Mouse (Mus musculus): ENCODE measurements around the gene Gpd1.
"Not testable (repeated sequence)": the region's sequence is repeated elsewhere in the genome, so short reads cannot be mapped to it uniquely, and the experiment has no call there.

Gpd1 gene

DNA sequence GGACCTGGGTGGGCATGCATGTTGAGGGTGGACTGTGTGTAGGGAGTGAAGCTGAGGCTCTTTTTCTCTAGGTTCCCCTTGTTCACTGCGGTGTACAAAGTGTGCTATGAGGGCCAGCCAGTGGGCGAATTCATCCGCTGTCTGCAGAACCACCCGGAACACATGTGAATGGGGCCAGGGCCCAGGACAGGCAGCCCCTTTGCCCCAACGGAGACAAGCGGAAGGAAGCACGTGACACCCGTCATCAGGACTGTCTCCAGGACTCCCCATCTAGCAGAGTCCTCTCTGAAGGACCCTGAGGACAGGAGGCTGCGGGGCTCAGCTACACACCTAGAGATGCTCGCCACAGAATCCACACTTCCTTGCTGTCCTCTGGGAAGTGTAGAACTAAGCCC lies 5.8 kb downstream of the Gpd1 start:
- DNase-seq: no peak

DNA sequence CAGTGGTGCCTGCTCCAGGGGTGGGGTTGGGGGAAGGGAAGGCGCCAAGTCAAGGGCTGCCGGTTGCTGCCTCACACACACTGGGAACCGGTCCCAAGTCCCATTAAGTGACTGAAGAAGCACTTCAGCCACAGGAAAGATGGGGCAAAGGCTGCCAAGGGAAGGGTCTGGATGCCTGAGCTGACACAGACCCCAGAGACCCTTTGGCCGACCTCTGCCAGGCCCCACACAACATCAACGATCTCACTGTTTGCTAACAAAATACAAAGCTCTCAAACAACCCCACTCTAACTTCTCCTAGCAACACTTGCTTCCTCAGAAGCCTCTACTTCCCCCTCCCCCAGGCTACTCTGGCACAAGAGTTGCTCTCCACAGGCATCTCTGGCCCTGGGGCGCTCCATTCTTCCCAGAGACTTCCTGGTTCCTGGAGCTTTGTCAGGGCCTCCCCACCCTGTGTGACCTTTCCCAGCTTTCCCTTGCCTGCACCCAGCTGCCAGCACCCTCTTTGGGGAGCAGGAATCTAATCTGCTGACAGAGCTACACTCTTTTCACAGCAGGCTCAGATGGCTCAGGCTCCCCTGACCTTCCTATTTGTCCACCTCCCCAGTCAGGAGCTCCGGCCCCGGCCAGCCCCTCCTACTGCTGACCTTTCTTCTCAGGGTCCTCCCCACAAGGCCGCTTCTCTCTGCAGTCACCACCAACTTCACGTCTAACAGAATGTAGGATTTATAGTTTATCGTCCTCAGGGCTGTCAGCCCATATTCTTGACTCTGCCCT lies 6.4 kb downstream of the Gpd1 start:
- peak in 1 of 2 experiments; percentile 22 for DNase-seq

DNA sequence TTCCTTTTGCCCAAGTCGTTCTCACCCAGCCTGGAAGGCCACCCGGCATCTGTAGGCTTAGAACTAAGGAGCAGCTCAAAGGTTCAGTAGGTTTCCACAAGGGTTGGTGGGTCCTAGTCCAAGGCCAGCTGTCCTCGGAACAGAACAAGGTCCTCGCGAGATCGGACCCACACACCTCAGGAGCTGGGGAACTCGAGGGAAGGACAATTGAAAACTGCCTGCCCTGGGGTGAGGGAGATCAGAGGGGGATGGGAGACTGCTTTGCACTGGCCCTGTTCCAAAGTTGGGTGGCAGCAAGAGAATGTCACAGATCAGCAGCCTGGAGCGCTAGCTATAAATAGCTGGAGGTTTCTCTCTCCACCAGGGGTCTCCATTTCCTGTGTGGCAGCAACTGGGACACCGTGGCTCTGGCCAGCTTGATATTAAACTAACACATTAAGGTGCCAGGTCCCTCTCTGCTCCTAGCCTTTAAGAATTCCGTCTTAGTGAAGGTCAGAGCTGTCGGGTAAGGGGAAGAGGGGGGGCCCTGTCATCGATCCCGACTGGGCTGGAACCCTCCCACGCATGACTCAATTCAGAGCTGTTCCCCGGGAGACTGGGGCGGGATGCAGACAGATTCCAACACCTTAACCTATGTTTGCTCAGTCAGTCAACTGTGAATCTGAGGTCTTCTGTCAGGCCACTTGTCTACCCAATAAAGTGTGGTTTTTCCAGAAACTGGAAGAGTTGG lies 7.1 kb downstream of the Gpd1 start:
- peak; percentile 22 to 31 for DNase-seq

DNA sequence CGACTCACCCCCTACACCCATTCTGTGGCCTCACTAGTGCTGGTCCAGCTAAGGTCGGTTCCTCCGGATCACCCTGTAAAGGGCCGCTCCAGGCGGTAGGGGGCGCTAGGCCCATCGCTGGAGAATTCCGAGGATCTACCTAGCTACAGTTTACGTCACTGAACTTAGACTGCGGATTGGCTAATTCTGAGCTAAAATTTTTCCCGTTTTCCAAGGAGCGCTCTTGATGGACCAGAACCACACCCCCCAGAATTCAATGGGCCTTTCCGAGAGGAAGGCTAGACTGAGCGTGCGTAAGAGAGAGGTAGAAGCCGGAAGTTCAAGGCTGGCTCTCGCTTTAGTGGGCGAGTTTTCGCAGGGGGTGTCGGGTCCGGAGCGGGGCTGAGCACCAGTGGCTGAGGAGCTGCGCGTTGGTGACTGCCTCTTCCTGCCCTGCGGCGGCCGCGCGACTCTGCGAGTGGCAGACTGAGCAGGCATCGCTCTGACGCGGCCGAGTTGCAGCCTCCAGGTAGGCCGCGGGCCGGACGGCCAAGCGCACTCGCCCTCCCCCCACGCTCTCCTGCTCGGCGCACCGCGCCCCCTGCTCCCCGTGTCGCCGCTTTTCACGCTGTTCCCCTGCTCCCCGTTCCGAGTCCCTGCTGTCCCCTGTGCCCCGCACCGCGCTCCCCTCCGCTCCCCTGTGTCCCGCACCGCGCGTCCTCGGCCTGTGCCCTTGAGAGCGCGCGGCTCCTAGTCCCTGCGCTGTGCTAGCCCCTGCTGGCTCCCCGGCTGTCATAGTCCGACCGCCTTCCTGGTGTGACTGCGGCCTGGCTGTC lies 8.2 kb downstream of the Gpd1 start, which contains the start of gene Cox14:
TSS of gene Cox14 (plus strand) at position 278 of the 815 bp plus-strand sequence.
- DNase-seq: peak; percentile 88 to 90

DNA sequence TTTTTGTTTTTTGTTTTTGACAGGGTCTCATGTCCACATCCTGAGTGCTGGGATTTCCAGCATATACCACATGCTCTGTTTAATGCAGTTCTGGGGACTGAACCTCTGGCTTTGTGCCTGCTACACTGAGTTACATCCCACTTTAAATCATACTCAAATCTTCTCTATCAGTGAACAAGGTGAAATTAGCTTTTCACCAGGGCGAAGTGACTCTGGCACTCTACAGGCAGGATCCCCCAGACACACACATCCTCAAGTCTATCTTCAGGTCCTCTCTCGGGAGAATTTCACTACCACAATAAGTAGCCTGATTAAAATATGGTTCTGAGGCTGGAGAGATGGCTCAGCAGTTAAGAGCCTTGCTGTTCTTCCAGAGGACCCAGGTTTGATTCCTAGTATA lies 9.2 kb downstream of the Gpd1 start:
- no peak for DNase-seq

DNA sequence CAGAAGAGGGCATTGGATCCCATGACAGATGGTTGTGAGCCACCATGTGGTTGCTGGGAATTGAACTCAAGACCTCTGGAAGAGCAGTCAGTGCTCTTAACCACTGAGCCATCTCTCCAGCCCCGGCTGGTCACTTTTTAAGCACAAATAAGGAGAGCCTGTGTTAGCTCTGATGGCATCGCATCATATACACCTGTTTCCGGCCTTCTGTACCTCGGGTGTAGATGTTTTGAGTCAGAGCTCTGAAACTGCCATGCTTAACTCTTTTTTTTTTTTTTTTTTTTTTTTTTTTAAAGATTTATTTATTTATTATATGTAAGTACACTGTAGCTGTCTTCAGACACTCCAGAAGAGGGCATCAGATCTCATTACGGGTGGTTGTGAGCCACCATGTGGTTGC lies 9.7 kb downstream of the Gpd1 start:
- DNase-seq: not testable (repeated sequence)

DNA sequence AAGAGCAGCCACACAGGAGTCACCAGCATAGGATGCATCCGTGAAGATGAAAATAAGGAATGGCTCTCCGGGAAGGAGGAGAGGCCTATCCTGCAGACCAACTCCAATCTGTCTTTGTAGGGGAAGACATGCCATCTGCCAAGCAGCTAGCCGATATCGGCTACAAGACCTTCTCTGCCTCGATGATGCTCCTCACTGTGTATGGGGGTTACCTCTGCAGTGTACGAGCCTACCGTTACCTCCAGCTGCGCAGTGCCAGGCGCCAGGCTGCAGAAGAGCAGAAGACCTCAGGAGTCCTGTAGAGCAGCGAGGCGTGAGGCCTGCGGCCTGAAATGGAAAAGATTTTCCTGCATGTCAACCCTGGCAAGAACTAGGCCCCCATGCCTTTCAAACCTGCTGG lies 10.2 kb downstream of the Gpd1 start:
- DNase-seq: no peak

DNA sequence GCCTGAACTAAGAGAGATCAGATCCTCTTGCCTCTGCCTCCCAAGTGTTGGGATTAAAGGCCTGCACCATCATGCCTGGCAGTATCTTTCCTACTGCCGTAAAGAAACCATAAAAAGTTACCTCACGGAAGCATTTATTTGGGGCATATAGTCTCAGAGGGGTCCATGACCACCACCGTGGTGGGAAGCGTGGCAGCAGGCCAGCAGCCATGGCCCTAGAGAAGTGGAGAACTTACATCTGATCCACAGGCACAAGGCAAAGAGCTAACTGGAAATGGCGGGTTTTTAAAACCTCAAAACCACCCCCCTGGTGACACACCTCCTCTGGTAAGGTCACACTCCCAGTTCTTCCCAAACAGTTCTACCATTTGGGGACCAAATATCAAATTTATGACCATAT lies 10.9 kb downstream of the Gpd1 start:
- DNase-seq: no peak

DNA sequence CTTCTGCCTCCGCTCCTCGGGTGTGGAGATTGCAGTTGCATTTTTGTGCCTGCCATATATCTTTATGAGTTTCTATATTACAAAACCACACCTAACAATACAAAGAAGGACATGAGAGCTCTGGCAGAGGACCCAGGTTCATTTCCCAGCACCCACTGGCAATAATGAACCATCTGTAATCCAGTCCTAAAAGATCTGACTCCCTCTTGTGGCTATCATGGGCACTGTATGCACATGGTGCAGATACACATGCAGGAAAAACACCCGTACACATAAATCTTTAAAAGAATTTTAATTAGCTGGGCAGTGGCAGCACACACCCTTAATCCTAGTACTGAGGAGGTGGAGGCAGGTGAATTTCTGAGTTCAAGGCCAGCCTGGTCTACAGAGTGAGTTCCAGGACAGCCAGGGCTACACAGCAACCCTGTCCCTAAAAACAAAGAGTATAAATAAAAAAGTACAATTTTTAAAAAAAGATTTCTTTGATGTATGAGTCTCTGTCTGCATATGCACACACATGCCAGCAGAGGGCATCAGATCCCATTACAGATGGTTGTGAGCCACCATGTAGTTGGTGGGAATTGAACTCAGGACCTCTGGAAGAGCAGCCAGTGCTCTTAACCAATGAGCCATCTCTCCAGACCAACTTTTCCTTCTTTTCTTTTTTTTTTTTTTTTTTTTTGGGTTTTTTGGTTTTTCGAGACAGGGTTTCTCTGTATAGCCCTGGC lies 11.9 kb downstream of the Gpd1 start:
- DNase-seq: no peak

DNA sequence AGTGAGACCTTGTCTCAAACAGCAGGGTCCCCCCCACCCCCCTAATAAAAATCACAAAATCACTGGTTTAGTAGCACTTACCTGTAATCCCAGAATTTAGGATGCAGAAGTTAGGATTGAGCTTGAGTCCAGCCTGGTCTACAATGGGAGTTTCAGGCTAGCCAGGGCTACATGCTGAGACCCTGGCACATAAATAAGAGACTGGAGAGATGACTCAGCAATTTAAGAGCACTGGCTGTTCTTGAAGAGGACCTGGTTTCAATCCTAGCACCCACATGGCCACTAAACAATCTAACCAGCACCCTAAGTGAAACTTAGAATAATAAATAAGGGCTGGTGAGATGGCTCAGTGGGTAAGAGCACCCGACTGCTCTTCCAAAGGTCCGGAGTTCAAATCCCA lies 13.9 kb downstream of the Gpd1 start:
- no peak for DNase-seq

DNA sequence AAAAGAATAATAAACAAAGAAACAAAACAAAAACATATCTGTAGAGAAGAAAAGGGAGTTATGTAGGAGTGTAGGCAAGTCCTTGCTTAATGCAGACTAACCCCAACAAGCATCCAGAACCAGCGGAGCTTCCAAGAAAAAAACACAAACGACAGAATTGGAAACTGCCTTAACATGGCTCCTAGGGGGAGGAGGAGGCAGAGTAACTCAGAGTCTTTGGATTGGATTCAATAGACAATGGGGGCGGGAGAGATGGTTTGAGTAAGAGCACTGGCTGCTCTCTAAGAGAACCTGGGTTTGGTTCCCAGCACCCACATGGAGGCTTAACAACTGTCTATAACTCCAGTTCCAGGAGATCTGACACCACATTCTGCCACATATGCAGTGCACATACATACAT lies 14.4 kb downstream of the Gpd1 start:
- no peak for DNase-seq

DNA sequence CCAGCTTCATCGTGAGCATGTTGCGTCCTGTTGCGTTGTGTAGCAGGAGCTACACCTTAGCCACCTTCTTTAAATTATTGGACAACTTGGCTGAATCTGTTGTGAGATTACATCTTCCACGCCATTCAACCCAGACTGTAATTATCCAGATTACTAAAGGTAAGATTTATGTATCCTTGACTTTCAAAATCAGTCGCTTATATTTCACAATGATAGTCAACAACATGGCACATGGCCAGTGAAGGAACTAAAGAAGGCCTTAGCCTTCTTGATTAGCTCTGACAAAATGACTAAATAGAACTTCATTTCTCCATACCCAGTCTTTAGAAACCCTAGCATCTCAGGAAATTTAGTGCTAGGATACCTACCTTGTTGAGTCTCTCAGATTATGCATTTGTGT lies 15.9 kb downstream of the Gpd1 start:
- no peak for DNase-seq

DNA sequence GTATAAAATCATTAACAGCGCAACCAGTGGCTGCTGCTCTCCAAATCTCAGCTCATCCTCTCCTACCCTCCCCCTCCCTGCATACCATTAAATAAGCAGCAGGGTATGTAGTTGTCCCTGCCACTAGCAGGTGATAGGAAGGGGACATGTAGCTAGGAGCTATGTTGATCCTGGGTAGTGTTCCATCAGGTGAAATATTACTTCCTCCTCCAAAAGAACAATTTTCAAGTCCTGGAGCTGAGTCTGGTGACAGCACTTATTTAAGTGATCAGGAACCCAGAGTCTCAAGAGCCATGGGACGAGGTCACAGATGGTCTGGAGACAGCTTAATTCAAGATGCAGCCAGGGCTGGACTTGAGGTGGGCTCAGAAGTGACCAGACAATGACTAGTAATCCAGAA lies 18.3 kb downstream of the Gpd1 start:
- DNase-seq: peak; percentile 100

DNA sequence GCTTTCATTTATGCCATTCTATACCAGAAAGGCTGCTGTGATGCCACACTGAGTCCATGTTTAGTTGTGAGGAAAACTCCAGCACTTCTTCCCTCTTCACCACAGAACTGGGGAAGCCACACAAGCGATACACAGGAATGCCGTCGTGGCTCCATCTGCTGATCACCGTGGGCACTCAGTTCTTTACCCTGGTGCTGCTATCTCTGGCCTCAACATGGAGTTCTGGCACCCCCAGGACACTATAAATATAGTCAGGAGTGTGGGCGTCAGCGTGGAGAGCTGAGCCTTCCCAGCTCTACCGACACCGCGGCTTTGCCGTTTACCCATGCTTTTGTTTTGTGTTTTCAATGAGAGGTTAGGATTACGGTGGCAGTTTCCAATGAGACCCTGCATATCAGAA lies 19.4 kb downstream of the Gpd1 start:
- DNase-seq: no peak

DNA sequence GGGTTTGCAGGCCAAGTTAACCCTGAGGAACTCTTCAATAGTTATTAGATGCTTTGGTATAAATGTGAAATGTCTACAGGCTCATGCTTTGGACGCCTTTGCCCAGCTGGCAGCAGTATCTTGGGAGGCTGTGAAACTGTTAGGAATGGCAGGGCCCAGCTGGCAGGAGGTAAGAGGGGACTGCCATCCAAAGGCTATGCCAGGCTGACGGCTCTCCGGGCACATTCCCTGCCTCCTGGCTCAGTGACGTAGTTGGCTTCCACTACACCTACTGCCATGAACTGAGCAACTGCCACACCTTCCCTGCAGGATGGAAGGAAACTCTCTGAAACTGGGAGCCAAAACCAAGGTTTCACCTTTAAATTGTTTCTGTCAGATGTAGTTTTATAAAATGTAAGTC lies 22.9 kb downstream of the Gpd1 start:
- DNase-seq: no peak

DNA sequence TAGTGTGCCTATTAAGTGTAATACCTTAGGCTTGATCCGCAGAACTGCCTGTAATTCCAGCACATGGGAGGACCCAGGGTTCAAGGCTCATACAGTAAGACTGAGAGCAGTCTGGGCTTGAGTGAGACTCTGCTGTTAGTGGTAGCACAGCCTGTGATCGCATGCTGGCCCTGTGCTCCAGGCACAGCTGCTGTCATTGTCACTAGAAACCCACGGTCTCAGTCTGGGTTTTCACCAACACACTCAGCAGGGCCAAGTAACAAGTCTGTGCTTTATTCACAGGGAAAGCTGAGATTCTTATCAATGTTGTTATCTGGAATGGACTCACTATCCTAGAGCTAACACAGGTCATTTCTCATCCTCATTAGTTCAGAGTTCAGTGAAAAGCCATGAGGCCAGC lies 36.9 kb downstream of the Gpd1 start:
- no peak for DNase-seq

DNA sequence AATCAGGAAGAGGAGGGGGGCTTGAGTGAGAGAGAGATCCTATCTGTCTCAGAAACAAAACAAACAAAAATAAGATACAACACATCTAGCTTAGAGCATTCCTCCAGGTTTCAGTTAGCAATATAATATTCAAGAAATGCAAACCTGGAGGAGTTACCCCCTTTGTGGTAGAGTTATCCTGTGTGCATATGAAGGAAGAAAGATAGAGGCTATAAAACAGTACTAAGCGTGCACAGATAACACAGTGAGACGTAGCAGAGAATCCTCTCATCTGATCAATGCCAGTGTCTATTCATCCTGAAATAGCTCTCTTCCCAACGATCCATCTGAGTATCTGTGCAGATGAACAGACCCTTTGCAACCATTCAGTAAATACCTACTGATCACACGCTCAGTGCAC lies 50.2 kb downstream of the Gpd1 start:
- DNase-seq: no peak

DNA sequence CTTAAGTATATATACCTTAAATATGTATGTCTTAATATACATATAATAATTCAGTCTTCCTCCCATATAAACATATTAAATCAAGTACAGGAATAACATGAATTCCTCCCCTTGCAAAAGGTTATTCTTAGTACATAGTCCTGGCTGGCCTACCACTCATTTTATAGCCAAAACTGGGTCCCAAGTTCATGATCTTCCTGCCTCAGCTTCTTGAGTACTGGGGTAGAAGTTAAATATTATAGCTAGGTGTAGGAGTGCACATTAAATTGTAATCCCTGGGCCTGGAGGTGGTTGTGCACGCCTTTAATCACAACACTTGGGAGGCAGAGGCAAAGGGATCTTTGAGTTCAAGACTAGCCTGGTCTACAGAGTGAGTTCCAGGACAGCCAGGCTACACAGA lies 51.4 kb downstream of the Gpd1 start:
- DNase-seq: no peak

DNA sequence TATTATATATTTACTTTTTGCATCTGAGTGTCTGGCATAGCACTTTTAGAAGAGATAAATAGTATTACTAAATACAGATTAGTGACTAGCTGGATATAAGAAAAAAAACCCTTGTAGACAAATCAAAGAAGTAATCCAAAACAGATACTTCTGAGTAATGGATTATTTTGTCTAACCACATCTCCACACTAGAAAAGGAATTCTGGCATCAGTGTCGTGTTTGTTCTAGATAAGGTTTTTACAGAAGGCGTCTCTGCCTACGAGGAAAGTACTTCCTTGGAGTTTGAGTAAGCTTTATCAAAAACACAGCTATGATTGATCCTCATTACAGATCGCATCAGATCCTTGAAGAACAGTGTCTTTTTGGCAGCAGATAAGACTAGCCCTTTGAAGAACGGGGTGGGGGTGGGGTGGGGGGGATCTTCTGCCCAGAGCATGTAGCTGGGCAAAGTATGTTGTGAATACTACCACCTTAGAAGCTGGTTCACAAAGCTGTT lies 53.7 kb downstream of the Gpd1 start:
- DNase-seq: no peak

DNA sequence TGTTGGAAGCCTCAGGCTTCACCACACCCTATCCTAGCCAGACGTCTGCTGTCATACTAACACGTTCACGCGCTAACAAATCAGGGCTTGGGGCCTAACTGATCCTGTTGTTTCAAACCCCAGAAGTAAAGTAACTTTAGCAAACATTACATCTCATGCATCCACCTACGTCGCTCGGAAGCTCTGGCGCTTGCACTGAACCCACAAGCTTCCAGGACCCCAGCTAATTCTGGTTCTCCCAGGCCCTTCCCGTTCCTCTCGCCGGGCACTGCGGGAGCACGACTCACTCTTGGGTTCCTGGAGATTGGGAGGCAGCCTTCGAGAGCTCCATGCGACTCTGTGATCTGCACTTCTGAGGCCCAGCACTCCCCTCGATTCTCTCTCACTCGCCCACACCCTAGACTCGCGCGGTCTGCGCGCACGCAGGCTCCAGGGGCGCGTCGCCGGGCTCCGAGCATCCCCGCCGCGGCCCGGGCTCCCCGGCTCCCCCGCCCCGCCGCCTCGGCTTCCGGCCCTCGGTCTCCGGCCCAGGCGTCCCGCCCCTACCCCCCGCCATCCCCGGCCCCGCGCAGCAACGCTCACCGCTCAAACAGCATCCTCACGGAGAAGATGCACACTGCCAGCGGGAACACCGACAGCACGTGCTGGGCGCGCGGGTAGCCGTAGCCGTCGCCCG lies 54.4 kb downstream of the Gpd1 start:
- no peak for DNase-seq

DNA sequence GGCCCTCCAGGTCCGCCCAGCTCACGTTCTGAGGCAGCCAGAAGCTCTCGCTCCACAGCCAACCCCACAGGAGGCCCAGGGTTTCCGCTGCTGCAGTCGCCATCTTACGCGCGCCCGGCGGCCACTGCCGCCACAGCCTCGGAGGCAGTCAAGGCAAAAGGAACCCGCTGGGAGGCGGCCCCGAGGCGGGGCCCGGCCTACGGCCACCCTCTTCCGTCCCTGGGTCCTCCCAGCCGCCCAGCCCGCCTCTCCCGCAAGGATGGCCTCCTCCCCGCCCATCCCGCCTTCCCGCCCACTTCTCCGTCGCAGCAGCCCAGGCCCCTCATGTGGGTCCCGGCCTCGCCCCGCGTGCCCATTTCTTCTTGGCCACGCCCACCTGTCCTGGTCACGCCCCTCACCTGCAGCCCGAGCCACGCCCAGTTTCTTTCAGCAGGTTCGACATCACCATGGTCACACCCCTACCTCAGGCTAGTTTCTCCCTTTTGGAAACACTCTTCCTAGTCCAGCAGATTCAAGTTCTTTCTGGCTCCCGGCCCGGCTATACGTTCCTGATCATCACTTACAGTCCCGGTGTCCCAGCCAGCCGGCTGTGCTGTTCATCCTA lies 55.1 kb downstream of the Gpd1 start:
- peak; percentile 87 to 90 for DNase-seq

DNA sequence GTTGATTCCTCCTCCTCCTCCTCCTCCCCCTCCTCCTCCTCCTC lies 55.4 kb downstream of the Gpd1 start, which contains the start of gene Cers5:
TSS of gene Cers5 (minus strand) at position 5 of the 44 bp plus-strand sequence.
- not testable (repeated sequence) for DNase-seq

All from spleen, adult 18-20 months (tissue).